Mouse (Mus musculus) liver, embryonic 16.5 days (tissue): ENCODE measurements around the gene Ptgds. TPM values are rescaled to one million over a fixed set of nuclear protein-coding genes. Genes with fewer than 3 reads are reported as not detected.

ENCODE experiments used
- ATAC-seq: fragments of 200-750 bp; cut with Nextera tagmentation; 2 replicates; pipeline ENCODE4 v1.8.0; 2017; ENCODE audit warnings: low read depth, mild to moderate bottlenecking, moderate number of reproducible peaks, moderate library complexity
- H3K27ac ChIP-seq: fragments of 300-500 bp; sonication (generic); 2 replicates; pipeline ENCODE4 v1.5.1; 2014; ENCODE audit warnings: mild to moderate bottlenecking, low read length
- H3K27me3 ChIP-seq: fragments of 300-500 bp; sonication (generic); 2 replicates; pipeline ENCODE4 v1.6.1; 2014; ENCODE audit warnings: low read depth, low read length, mixed read lengths; ENCODE audit not compliant: control insufficient read depth, insufficient read depth
- H3K36me3 ChIP-seq: fragments of 300-500 bp; sonication (generic); 2 replicates; pipeline ENCODE4 v1.6.1; 2014; ENCODE audit warnings: mild to moderate bottlenecking; ENCODE audit not compliant: control insufficient read depth, insufficient read depth
- H3K4me1 ChIP-seq: fragments of 300-500 bp; sonication (generic); 2 replicates; pipeline ENCODE4 v1.6.1; 2014; ENCODE audit warnings: low read depth, low read length, mixed read lengths; ENCODE audit not compliant: control insufficient read depth
- H3K4me2 ChIP-seq: fragments of 300-500 bp; sonication (generic); 2 replicates; pipeline ENCODE4 v1.6.1; 2014; ENCODE audit warnings: low read depth, low read length, mixed read lengths
- H3K4me3 ChIP-seq: fragments of 300-500 bp; sonication (generic); 2 replicates; pipeline ENCODE4 v1.5.1; 2014; ENCODE audit warnings: low read depth, mild to moderate bottlenecking, low read length
- H3K9ac ChIP-seq: fragments of 300-500 bp; sonication (generic); 2 replicates; pipeline ENCODE4 v1.6.1; 2014; ENCODE audit warnings: low read depth, low read length
- H3K9me3 ChIP-seq: fragments of 300-500 bp; sonication (generic); replicated peaks from 2 replicates; pipeline ENCODE4 v1.6.1; 2016; ENCODE audit warnings: low read length; ENCODE audit not compliant: control insufficient read depth
- WGBS: fragments of 180-500 bp; shearing (Covaris S2); extraction: QIAGEN DNeasy Blood & Tissue Kit; methylation state at CpG from one replicate; pipeline ENCODE4 v1.1.7; 2014; ENCODE audit not compliant: insufficient replicate concordance; 5-methylcytosine and 5-hydroxymethylcytosine counted together
- microRNA-seq: library from miRNA; unstranded; fragments of <30 nt; microRNA quantifications from one replicate; pipeline ENCODE4, GENCODE M21; 2016
- polyA plus RNA-seq: library from polyadenylated mRNA; unstranded; fragments of >200 nt; fragmentation: Nextera tagmentation; extraction: Ambion mirVana; gene quantifications from 2 replicates; pipeline ENCODE4 v1.2.1, GENCODE M21; 2015

Gene Ptgds
- polyA plus RNA-seq, 1 experiment from 2014 or later = 0.71 TPM

DNA sequence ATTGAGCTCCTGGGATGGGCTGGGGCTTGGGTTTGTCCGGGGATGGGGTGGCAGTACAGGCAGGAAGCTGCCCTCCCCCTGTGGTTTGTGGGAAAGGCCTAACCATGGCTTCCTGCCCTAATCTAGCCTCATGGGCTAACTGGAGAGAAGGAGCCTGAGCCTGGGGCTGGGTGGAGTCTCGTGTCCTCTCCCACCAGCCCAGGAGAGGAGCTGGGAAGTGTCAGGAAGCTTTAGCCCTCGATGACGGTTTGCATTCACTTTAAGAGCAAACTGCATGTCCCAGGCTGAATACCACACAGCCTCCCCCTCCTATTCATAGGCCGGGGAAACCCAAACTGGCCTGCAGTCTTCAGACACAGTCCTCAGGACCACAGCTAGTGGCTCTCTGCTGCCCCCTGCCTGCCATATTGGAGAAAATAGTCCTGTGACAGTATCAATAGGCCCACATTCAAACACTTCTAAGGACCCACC lies 43.1 kb downstream of the Ptgds start:
- H3K4me2 ChIP-seq = no peak overlapping the region
- H3K4me1 ChIP-seq = peaks cover 6% of the 10 kb centered on the region
- H3K27me3 ChIP-seq = peaks cover 11% of the 10 kb centered on the region
- H3K36me3 ChIP-seq = no peaks in the 10 kb centered on the region
- no peak overlapping the region for H3K9ac ChIP-seq
- no peak overlapping the region for H3K27ac ChIP-seq
- H3K9me3 ChIP-seq = no peaks in the 10 kb centered on the region
- WGBS = 8% methylated on average over 5 of the region's 5 CpGs
- H3K4me3 ChIP-seq = no peak overlapping the region
- ATAC-seq = no peak

DNA sequence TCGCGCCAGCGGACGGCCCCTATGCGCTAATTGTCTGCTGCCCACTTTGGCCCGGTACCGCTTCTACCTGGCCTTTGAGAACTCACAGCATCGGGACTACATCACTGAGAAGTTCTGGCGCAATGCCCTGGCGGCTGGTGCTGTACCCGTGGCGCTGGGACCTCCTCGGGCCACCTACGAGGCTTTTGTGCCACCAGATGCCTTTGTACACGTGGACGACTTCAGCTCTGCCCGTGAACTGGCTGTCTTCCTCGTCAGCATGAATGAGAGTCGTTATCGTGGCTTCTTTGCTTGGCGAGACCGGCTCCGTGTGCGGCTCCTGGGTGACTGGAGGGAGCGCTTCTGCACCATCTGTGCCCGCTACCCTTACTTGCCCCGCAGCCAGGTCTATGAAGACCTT lies 44.4 kb downstream of the Ptgds start:
- Histone ChIP-seq H3K27me3 (peaks cover 11% of the 10 kb centered on the region), H3K4me1 (peaks cover 6% of the 10 kb centered on the region), H3K4me3 (no peak overlapping the region), H3K27ac (no peak overlapping the region), H3K9ac (no peak overlapping the region), H3K4me2 (no peak overlapping the region), H3K9me3 (no peaks in the 10 kb centered on the region), H3K36me3 (no peaks in the 10 kb centered on the region)
- 58% methylated on average over 27 of the region's 27 CpGs for WGBS
- ATAC-seq = no peak

DNA sequence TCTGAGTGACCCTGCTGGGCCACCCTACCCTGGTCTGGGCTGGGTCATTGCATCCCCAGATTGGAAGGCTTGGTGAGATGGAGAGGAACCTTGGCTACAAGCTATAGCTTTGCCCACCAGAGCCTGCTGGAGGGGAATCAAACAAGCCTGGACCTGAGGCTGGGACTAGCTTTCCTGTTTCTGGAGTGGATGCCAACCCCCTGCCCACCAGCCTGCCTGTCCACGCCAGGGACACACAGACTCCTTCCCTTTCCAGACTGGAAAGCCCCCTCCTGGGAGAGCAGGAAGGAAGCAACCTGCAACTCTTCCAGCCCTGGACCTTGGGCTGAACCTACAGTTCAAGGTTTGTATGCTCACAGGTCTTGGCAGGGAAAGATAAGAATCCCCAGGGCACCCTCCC lies 46.2 kb downstream of the Ptgds start:
- WGBS = 18% methylated on average over 1 of the region's 1 CpGs
- Histone ChIP-seq H3K4me3 (no peak overlapping the region), H3K27ac (no peak overlapping the region)

DNA sequence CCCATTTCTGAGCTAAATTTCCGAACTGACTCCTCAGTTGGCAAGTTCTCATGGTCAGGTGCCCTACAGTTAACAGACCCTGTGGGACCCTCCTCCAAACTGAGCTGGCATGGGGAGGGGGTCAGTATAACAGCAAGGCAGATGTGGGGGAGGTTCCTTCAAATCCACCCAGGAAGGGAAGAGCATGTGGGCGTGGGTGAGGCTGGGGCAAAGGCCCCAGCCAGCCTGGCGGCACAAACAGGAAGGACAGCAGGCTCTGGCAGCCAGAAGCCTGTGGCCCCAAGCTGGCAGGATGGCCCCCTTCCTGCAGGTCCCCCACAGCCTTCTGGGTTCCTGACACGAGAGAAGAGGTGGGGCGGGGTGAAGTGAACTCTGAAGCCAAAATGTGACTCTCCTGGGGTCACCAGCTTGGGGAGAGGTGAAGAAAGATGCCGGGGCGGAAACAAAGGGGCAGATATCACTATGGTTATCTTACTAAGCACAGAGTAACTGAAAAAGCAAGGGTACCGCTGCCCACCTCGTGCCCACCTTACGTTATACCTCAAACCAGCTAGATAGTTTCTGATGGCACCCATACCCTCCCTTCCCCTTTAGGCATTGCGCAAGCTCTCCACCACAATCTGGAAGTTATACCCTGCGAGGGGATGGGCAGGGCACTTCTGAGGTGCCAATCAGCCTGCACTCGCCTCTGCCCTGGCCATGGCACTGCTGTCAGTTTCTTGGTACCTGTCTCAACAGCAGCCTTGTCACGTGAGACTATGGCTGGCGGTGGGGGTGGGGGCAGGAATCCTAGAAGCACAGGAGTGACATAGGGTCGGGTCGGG lies 47.0 kb downstream of the Ptgds start, which contains the start of gene Fut7:
Fut7 (plus strand) TSS at position 681 of the 824 bp plus-strand sequence.
- no peak within 1 kb of the TSS for H3K4me3 ChIP-seq
- 14% methylated on average over 17 of the region's 17 CpGs for WGBS
- H3K4me1 ChIP-seq = no peaks in the 10 kb centered on the region
- ATAC-seq = 0 out of 2 replicates have a peak, but pooled peaks have one; percentile 43
- no peak within 1 kb of the TSS for H3K9ac ChIP-seq
- H3K27ac ChIP-seq = peak within 1 kb of the TSS; percentile 48; the same call in 1 of the 2 replicates
- H3K27me3 ChIP-seq = no peaks in the 10 kb centered on the region
- H3K4me2 ChIP-seq = 0 out of 2 replicates have a peak within 1 kb of the TSS, but pooled peaks have one; percentile 9
- H3K9me3 ChIP-seq = no peaks in the 10 kb centered on the region
- no peaks in the 10 kb centered on the region for H3K36me3 ChIP-seq

More for the DNA sequence above, 46.2 kb downstream of the Ptgds start:
- Histone ChIP-seq H3K9ac (no peak overlapping the region), H3K4me1 (peaks cover 2% of the 10 kb centered on the region), H3K9me3 (no peaks in the 10 kb centered on the region), H3K36me3 (no peaks in the 10 kb centered on the region), H3K4me2 (0 out of 2 replicates have a peak overlapping the region, but pooled peaks have one; percentile 9), H3K27me3 (no peaks in the 10 kb centered on the region; the same call in 1 of the 2 replicates)
- no peak for ATAC-seq

DNA sequence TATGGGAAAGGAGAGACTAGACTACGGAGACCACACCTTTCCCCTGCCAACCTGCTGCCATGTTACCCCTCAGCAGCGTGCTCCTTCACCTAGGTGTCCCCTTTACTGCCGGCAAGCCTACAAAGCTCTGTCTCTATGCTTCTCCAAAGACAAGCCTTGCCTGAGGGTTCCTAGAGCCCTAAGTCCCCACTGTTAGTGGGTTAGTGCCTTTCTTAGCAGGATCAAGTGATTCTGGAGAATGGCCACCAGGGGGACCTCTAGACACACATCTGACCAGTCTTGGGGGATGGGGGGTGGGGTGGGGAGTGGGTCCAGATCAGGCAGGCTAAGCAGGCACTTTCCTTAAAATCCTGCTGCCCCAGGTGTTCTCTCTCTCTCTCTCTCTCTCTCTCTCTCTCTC lies 48.0 kb downstream of the Ptgds start:
- Histone ChIP-seq H3K9me3 (no peaks in the 10 kb centered on the region), H3K27ac (no peak overlapping the region), H3K4me1 (no peaks in the 10 kb centered on the region), H3K27me3 (no peaks in the 10 kb centered on the region), H3K4me3 (no peak overlapping the region), H3K4me2 (no peak overlapping the region), H3K36me3 (no peaks in the 10 kb centered on the region), H3K9ac (no peak overlapping the region)
- 22% methylated on average over 3 of the region's 3 CpGs for WGBS
- ATAC-seq = 0 out of 2 replicates have a peak, but pooled peaks have one; percentile 28

DNA sequence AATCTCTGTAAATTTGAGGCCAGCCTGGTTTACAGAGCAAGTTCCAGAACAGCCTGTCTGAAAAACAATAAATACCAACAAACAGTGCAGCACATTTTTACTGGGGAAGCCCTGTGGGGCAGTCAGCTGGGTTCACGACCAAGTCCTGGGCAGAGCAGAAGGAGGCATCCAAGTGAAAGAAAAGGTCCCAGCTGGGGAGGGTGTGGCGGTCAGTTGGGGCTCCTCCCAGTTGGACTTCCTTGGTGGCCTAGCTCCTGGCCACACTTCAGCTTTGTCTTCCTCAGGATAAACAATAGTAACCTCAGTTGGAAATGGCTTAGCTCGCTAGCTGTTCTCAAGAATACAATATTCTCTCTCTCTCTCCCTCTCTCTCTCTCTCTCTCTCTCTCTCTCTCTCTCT lies 52.4 kb downstream of the Ptgds start:
- H3K36me3 ChIP-seq = no peaks in the 10 kb centered on the region
- H3K4me2 ChIP-seq = no peak overlapping the region
- H3K9ac ChIP-seq = no peak overlapping the region
- H3K4me1 ChIP-seq = no peaks in the 10 kb centered on the region
- no peak for ATAC-seq
- no peak overlapping the region for H3K27ac ChIP-seq
- H3K27me3 ChIP-seq = no peaks in the 10 kb centered on the region
- H3K9me3 ChIP-seq = no peaks in the 10 kb centered on the region
- 31% methylated on average over 3 of the region's 3 CpGs for WGBS
- H3K4me3 ChIP-seq = no peak overlapping the region

Small RNA genes within 50 kb of the gene (microRNA-seq; reads per million reads assigned to microRNA genes)
- 0.74 reads per million for gene Mir3087

Other genes starting within 250 kb of the Ptgds start
- 590 and 624 TPM in 2 replicates for gene Tubb4b, start 245.3 kb downstream of the Ptgds start, polyA plus RNA-seq
- gene Slc34a3, start 235.7 kb downstream of the Ptgds start, polyA plus RNA-seq = 0.08 TPM in 1 of 2 replicates, not detected in the other
- not detected in 2 replicates for gene Rnf224, start 233.3 kb downstream of the Ptgds start, polyA plus RNA-seq
- 0.77 TPM in 1 of 2 replicates, not detected in the other for gene Rnf208, start 227.8 kb downstream of the Ptgds start, polyA plus RNA-seq
- not detected in 2 replicates for gene Cysrt1, start 227.6 kb downstream of the Ptgds start, polyA plus RNA-seq
- gene AL732309.1, start 223.2 kb downstream of the Ptgds start, polyA plus RNA-seq = 1.4 and 1.8 TPM in 2 replicates
- gene Tmem203, start 214.6 kb downstream of the Ptgds start, polyA plus RNA-seq = 10.9 and 12.0 TPM in 2 replicates
- gene Tprn, start 207.4 kb downstream of the Ptgds start, polyA plus RNA-seq = 3.7 and 4.7 TPM in 2 replicates
- gene Ssna1, start 197.6 kb downstream of the Ptgds start, polyA plus RNA-seq = 94.7 and 111 TPM in 2 replicates
- 40.1 and 40.5 TPM in 2 replicates for gene Anapc2, start 197.6 kb downstream of the Ptgds start, polyA plus RNA-seq
- gene Tmem210, start 181.9 kb downstream of the Ptgds start, polyA plus RNA-seq = not detected in 2 replicates
- not detected in 2 replicates for gene Lrrc26, start 180.1 kb downstream of the Ptgds start, polyA plus RNA-seq
- gene Grin1, start 150.9 kb downstream of the Ptgds start, polyA plus RNA-seq = 0.02 TPM in 1 of 2 replicates, not detected in the other
- gene Man1b1, start 137.7 kb downstream of the Ptgds start, polyA plus RNA-seq = 15.3 and 17.2 TPM in 2 replicates
- 10.8 and 11.5 TPM in 2 replicates for gene Dpp7, start 113.7 kb downstream of the Ptgds start, polyA plus RNA-seq
- 12.6 and 14.0 TPM in 2 replicates for gene Uap1l1, start 104.4 kb downstream of the Ptgds start, polyA plus RNA-seq
- 14.7 and 16.2 TPM in 2 replicates for gene Sapcd2, start 97.7 kb downstream of the Ptgds start, polyA plus RNA-seq
- 0.54 and 1.0 TPM in 2 replicates for gene Entpd2, start 74.2 kb downstream of the Ptgds start, polyA plus RNA-seq
- gene Npdc1, start 70.7 kb downstream of the Ptgds start, polyA plus RNA-seq = 4.7 and 4.8 TPM in 2 replicates
- 0.96 and 1.2 TPM in 2 replicates for gene Fut7, start 46.8 kb downstream of the Ptgds start, polyA plus RNA-seq
- 1.3 and 1.8 TPM in 2 replicates for gene Abca2, start 41.3 kb downstream of the Ptgds start, polyA plus RNA-seq
- gene Clic3, start 13.2 kb downstream of the Ptgds start, polyA plus RNA-seq = 0.54 and 0.63 TPM in 2 replicates
- 10.1 TPM in 2 replicates for gene Paxx, start 9.0 kb downstream of the Ptgds start, polyA plus RNA-seq
- gene Lcn12, start 23.9 kb upstream of the Ptgds start, polyA plus RNA-seq = not detected in 2 replicates
- 23.8 and 24.7 TPM in 2 replicates for gene Fbxw5, start 30.7 kb upstream of the Ptgds start, polyA plus RNA-seq
- gene C8g, start 31.7 kb upstream of the Ptgds start, polyA plus RNA-seq = 90.7 and 105 TPM in 2 replicates
- gene Traf2, start 76.9 kb upstream of the Ptgds start, polyA plus RNA-seq = 13.0 and 13.3 TPM in 2 replicates
- gene Edf1, start 87.8 kb upstream of the Ptgds start, polyA plus RNA-seq = 190 and 194 TPM in 2 replicates
- 2.9 and 7.2 TPM in 2 replicates for gene Mamdc4, start 104.8 kb upstream of the Ptgds start, polyA plus RNA-seq
- gene Phpt1, start 105.2 kb upstream of the Ptgds start, polyA plus RNA-seq = 31.2 and 34.4 TPM in 2 replicates
- 0.07 TPM in 1 of 2 replicates, not detected in the other for gene Ajm1, start 111.7 kb upstream of the Ptgds start, polyA plus RNA-seq
- gene Rabl6, start 138.5 kb upstream of the Ptgds start, polyA plus RNA-seq = 17.5 and 19.9 TPM in 2 replicates
- 0.02 and 0.05 TPM in 2 replicates for gene Ccdc183, start 147.6 kb upstream of the Ptgds start, polyA plus RNA-seq
- 9.0 and 10.5 TPM in 2 replicates for gene Tmem141, start 152.0 kb upstream of the Ptgds start, polyA plus RNA-seq
- gene Fcna, start 158.0 kb upstream of the Ptgds start, polyA plus RNA-seq = 86.7 and 88.1 TPM in 2 replicates
- not detected in 2 replicates for gene Lcn8, start 183.1 kb upstream of the Ptgds start, polyA plus RNA-seq
- gene Lcn5, start 187.9 kb upstream of the Ptgds start, polyA plus RNA-seq = not detected in 2 replicates
- gene Lcn6, start 206.7 kb upstream of the Ptgds start, polyA plus RNA-seq = not detected in 2 replicates
- not detected in 2 replicates for gene Lcn10, start 212.7 kb upstream of the Ptgds start, polyA plus RNA-seq
- not detected in 2 replicates for gene Obp2a, start 230.0 kb upstream of the Ptgds start, polyA plus RNA-seq
- 6.9 and 7.4 TPM in 2 replicates for gene Bmyc, start 236.7 kb upstream of the Ptgds start, polyA plus RNA-seq